Mouse (Mus musculus) telencephalon, adult 2 months (tissue): ENCODE results near the gene Col27a1.
"Not testable (repeated sequence)": the region's sequence is repeated elsewhere in the genome, so short reads cannot be mapped to it uniquely, and the experiment has no call there.

Experiments used
- DNase-seq: peaks from one replicate; pipeline ENCODE4 v3.0.0-alpha.2; 2011; ENCODE audit warnings: low read depth, low spot score

The Col27a1 gene

GRCm38 (mm10) chr4:63308316-63308715 is 94.5 kb downstream of the Col27a1 start:
- DNase-seq: no peak

DNA sequence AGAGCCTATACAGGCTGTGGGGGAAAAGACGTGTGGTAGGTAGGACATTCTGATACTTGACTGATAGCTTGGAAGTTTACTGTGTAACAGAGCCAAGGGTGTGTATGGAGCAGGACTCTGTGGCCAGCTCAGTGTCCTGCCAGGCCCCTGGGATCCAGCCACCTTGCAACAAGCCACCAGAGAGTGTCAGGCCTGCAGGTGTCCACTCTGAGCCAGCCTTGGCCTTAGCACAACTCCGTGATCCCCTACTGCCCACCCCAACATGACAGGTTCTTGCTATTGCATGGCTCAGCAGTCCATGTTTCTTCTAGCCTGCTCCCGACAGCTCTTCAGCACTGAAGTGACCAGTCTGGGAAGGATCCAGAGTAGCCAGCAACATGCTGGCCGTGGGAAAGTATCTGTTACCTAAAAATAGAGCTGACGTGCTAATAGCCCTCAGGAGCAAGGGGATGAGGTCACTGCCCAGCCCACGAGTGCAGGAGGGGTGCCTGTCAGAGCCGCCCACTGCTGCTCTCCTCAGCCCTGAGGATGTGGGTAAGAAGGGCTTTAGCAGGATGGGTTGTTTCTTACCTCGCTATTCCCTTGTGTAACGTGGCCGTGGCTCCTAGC is 96.5 kb downstream of the Col27a1 start:
- DNase-seq: no peak

- DNase-seq: no peak
These were observed 97.6 kb downstream of the Col27a1 start for GRCm38 (mm10) chr4:63311426-63311825.

DNA sequence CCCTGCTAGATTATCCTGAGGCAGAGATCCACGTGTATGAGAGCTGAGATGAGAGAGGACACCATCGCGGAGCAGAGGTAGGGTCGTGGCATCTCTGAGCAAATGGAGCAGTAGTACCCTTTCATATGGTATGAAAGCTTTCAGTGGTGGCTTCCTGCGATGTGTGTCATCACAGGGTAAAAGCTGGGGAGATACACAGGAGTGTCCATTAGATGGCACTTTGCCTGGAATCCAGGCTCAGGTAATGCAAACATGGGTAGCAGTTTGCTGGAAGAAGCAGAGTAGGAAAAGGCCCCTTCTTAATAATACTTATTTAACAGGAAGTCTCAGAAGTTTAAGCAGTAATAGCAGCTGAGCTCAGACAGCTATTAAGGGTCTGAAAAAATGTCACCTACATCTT is 100.3 kb downstream of the Col27a1 start:
- DNase-seq: no peak

DNA sequence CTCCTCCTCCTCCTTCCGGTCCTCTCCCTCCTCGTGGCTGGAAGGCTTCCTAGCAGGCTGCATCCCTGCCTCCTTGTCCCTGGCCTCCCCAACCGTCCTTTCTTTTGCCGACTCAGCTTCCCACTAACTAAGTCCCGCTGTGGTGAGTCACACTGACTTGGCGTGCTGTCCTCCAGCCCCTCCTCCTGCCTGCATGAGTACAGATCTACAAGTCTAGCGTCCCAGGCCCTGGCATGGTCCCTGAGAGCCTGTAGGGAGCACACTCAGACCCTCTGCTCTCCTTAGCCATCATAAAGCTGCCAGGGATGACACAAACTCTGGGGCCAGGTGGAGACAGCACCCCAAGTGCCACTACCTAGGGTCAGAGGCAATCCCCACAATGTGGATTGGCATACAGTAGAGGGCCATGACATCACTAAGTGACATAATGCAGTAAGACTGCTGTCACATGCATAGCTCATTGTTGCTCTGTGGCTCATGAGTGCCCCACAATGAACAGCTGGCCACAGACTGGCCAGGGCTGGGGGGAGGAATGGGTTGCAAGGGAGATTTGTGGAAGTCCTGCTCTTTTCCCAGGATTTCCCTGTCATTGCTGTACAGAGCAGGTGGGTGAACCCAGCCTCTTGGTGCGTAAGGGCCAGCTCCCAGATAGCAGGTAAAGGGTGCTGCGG is 102.4 kb downstream of the Col27a1 start:
- no peak for DNase-seq

DNA sequence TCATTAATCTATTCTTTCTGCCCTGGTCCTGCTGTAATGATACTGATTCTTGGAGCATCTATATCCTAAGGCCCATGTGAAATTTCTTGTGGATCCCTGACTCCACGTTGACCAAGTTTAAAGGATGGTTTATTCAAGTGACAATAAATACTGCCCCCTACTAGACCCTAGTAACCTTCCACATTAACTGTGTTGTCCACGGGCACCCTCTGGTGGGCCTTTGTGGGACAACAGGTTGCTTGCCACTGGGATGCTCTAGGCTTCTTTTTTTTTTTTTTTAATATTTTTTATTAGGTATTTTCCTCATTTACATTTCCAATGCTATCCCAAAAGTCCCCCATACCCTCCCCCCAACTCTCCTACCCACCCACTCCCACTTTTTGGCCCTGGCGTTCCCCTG is 105.8 kb downstream of the Col27a1 start:
- DNase-seq: not testable (repeated sequence)

GRCm38 (mm10) chr4:63323275-63323815 is 109.5 kb downstream of the Col27a1 start:
- no peak for DNase-seq

GRCm38 (mm10) chr4:63333403-63333802 is 119.6 kb downstream of the Col27a1 start:
- DNase-seq: no peak

GRCm38 (mm10) chr4:63338414-63339076 is 124.7 kb downstream of the Col27a1 start:
- peak; percentile 41 for DNase-seq

DNA sequence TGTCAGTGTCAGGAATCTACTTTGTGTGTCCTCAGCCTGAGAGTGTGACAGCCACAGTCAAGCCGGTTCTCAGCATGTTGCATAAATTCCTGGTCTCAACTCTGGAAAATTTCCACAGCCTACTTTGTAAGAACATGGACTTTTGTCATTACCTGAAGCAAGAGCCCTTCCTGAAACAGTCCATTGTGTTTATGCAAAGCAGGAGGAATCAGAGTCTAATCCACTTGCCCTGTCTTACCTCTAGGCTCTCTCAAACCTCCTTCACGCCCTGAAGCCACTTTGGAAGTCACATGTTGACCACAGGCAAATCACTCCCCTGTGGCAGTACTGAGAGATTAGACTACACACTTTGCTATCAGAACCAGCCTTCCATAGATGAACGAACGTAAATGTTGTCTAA is 128.7 kb downstream of the Col27a1 start:
- no peak for DNase-seq

DNA sequence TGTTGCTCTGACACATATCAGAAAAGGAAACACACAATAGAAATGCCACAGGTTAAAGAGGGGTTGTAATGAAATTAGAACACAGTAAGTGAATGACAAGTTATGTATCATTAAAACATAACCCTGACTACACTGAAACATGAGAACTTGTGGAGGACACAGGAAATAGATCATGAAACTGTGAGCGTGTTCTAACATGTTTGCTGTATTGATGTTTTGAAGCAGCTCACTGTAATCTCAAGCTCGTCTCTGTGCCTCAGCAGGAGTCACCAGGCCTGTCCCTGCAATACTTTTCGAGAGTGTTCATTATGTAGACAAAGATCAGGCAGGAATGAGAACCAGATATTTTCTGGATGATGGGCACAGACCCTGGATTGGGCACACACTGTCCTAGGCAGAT is 129.8 kb downstream of the Col27a1 start:
- DNase-seq: no peak

DNA sequence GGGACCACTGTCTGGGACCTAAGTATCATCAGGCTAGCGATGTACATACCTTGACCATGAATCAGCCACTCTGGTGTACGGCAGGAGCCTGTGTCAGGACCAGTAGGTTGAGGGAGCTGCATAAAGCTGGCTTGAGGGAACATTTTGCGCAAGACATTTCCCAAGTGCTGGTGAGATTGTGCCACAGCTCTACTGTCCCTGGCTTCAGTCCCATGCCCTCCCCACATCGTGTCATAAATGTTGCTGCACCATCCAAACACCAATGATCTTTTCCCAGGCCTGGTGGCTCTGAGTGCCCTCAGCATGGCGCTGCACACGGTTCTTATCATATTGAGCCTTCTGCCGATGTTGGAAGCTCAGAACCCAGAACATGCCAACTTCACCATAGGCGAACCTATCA is 130.5 kb downstream of the Col27a1 start, which contains the start of gene Orm1:
Gene Orm1, plus strand, starts transcription at position 266 of the 400 bp plus-strand sequence.
- no peak for DNase-seq

DNA sequence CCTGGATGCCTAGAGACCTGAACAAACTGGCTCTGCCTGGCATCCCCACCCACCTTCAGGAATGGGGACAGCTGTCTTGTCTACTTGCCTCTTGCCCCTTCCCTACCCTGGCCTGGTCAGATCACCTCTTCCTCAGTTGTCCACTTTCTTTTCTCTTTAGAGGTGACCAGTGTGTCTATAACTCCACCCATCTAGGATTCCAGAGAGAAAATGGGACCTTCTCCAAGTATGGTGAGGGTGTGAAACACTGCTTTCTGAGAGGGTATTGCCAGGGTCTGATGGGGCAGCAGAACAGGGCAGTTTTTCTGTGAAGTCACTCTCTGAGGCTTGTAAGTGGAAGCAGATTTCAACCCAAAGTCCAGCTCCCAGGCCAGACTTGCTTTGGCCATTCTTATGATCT is 131.5 kb downstream of the Col27a1 start:
- DNase-seq: no peak

- no peak for DNase-seq
These were observed 132.9 kb downstream of the Col27a1 start for GRCm38 (mm10) chr4:63346659-63347058.

- no peak for DNase-seq
These were observed 134.7 kb downstream of the Col27a1 start for GRCm38 (mm10) chr4:63348524-63348923.

DNA sequence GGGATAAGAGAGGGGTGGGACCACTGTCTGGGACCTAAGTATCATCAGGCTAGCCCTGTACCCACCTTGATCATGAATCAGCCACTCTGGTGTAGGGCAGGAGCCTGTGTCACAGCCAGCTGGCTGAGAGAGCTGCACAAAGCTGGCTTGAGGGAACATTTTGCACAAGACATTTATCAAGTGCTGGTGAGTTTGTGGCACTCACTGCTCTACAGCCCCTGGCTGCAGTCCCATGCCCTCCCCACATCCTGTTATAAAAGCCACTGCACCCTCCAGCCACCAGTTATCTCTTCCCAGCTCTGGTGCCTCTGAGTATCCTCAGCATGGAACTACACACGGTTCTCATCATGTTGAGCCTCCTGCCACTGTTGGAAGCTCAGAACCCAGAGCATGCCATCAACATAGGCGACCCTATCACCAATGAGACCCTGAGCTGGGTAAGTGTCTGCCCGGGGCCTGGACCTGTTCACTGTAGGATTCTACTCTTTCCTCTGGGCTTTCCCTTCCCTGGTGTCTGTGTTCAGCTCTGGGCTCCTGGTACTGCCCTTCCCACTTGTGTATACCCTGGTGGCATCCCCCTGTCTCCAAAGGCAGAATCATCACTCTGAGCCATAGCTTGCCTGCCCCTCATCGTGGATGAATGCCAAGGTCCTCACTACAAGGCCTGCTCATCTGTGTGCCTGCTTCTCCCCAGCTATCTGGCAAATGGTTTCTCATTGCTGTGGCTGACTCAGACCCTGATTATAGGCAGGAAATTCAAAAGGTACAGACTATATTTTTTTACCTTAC is 142.3 kb downstream of the Col27a1 start, which contains the start of gene Orm3:
Gene Orm3, plus strand, starts transcription at position 286 of the 789 bp plus-strand sequence.
- no peak for DNase-seq

DNA sequence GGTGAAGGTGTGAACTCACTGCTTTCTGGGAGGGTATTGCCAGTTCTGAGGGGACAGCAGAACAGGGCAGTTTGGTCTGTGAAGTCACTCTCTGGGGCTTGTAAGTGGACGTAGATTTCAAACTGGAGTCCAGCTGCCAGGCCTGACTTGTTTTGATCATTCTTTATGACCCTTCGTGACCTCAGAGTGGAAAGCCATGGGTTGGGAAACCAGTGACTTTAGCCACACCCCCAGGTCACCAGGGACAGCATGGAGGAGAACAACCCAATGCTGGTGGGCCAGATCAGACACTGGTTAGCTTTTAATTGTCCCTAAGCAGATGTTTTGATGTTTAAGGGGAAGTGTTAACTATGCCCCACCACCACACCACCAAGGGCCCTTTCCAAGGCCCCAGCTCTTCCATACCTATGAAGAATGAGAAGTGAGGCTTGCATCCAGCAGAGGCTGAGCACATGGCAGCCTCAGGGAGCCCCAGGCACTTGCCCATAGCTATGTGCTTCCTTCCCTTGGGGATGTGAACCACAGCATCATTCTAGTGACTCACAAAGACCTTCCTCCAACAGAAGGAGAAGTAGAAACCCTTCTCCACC is 143.3 kb downstream of the Col27a1 start:
- DNase-seq: no peak

GRCm38 (mm10) chr4:63359861-63360260 is 146.1 kb downstream of the Col27a1 start:
- DNase-seq: no peak

DNA sequence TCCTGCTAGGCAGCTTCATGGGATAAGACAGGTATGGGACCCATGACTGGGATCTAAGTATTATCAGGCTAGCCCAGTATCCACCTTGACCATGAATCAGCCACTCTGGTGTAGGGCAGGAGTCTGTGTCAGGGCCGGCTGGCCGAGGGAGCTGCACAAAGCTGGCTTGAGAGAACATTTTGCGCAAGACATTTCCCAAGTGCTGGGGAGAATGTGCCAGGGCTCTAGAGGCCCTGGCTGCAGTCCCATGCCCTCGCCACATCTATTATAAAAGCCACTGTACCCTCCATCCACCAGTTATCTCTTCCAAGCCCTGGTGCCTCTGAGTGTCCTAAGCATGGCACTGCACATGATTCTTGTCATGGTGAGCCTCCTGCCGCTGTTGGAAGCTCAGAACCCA is 148.3 kb downstream of the Col27a1 start, which contains the start of gene Orm2:
Gene Orm2, plus strand, starts transcription at position 300 of the 400 bp plus-strand sequence.
- DNase-seq: no peak

DNA sequence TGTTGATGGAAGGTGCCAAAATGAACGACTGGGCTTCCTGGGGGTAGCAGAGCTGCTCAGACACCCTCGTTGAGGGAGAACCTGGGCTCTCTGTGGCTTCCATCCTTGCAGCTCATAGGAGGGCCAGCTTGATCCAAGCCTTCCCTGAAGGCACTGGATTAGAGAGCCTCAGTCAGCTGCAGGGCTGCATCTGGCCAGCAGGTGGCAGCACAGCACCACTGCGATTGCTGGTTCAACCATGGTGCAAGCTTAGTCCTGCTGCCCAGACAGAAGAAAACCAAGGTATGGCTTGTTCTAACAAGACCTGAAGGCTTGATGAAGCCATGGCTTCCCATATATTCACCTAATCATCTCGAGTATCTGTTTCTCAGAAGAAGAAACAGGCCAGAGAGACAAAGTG is 154.8 kb downstream of the Col27a1 start:
- DNase-seq: peak; percentile 26

GRCm38 (mm10) chr4:63370897-63371296 is 157.1 kb downstream of the Col27a1 start:
- DNase-seq: no peak
